Mouse (Mus musculus) bone marrow macrophage, adult 2 months (primary cell): ENCODE measurements around the gene Fbxl20.
A peak's percentile ranks its signal among the peaks of the same experiment; 100 is the strongest.

Experiments used
- CTCF ChIP-seq: IDR thresholded peaks from 2 replicates; pipeline ENCODE4 v1.5.1; 2012; ENCODE audit warnings: low read depth, mild to moderate bottlenecking, low read length, moderate library complexity
- POLR2A ChIP-seq: IDR thresholded peaks from 2 replicates; pipeline ENCODE4 v1.6.1; 2012; ENCODE audit warnings: mild to moderate bottlenecking, low read depth, low read length, borderline replicate concordance

- no peak for TF ChIP-seq CTCF
- 0 out of 2 replicates have a peak, but pooled peaks have one; percentile 17 for TF ChIP-seq POLR2A
These were observed 876 bp downstream of the Fbxl20 start for GRCm38 (mm10) chr11:98149304-98149750.
